Mouse (Mus musculus): ENCODE measurements around the gene Grip1. TPM values are rescaled to one million over a fixed set of nuclear protein-coding genes. Genes with fewer than 3 reads are reported as not detected.

Grip1 gene
- polyA plus RNA-seq, 1 experiment from 2014 or later, result 4.9 TPM

DNA sequence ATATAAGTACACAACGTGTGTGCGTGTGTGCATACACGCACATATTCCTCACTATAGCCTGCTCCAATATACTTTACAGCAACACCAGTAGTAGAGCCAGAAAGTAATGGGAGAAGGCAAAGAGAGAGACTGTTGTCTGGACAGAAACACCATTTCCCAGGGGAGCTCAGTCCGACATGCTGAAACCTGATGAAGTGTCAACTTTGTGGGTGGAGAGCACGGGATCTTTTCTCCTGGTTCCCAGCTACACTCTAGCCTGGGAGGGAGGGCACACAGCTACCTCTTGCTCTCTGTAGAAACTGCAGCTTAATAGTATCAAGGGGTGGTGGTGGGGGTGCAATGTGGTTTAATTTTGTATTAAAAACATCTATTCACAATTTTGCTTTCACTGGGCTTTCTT lies 143.2 kb downstream of the Grip1 start:
- 61% methylated on average over 5 of the region's 5 CpGs for WGBS (ENCODE audit: insufficient replicate concordance)
- H3K36me3 ChIP-seq (ENCODE audit: control insufficient read depth, insufficient read depth, low read length), result no peaks in the 10 kb centered on the region
- no peak overlapping the region for H3K4me2 ChIP-seq
- no peak overlapping the region for H3K9ac ChIP-seq (ENCODE audit: low read depth, low read length)
- H3K4me3 ChIP-seq (ENCODE audit: low read depth, low read length), result no peak overlapping the region
- no peak for ATAC-seq (replicated peaks; ENCODE audit: insufficient number of reproducible peaks, low FRiP score, low TSS enrichment)
- H3K27me3 ChIP-seq (ENCODE audit: control insufficient read depth, insufficient read depth, low read length), result no peaks in the 10 kb centered on the region
- no peak overlapping the region for H3K27ac ChIP-seq (ENCODE audit: low read depth, low read length)
- 0 out of 2 replicates have a peak, but pooled peaks cover 4% of the 10 kb centered on the region for H3K4me1 ChIP-seq (ENCODE audit: control insufficient read depth, insufficient read depth, low read length)
- H3K9me3 ChIP-seq (replicated peaks; ENCODE audit: control insufficient read depth, low read length), result no peaks in the 10 kb centered on the region

- Histone ChIP-seq H3K9me3 (replicated peaks; ENCODE audit: control insufficient read depth, low read length) (no peaks in the 10 kb centered on the region), H3K4me1 (ENCODE audit: control insufficient read depth, insufficient read depth, low read length) (no peaks in the 10 kb centered on the region), H3K4me2 (no peak overlapping the region), H3K27me3 (ENCODE audit: control insufficient read depth, insufficient read depth, low read length) (no peaks in the 10 kb centered on the region), H3K9ac (ENCODE audit: low read depth, low read length) (no peak overlapping the region), H3K27ac (ENCODE audit: low read depth, low read length) (no peak overlapping the region), H3K36me3 (ENCODE audit: control insufficient read depth, insufficient read depth, low read length) (no peaks in the 10 kb centered on the region), H3K4me3 (ENCODE audit: low read depth, low read length) (no peak overlapping the region)
- ATAC-seq (replicated peaks; ENCODE audit: insufficient number of reproducible peaks, low FRiP score, low TSS enrichment), result no peak
- WGBS (ENCODE audit: insufficient replicate concordance), result 80% methylated on average over 6 of the region's 6 CpGs
These were observed 153.9 kb downstream of the Grip1 start for GRCm38 (mm10) chr10:119607501-119607900.

- Histone ChIP-seq H3K27me3 (ENCODE audit: control insufficient read depth, insufficient read depth, low read length) (no peaks in the 10 kb centered on the region), H3K9me3 (replicated peaks; ENCODE audit: control insufficient read depth, low read length) (no peaks in the 10 kb centered on the region), H3K36me3 (ENCODE audit: control insufficient read depth, insufficient read depth, low read length) (no peaks in the 10 kb centered on the region), H3K4me1 (ENCODE audit: control insufficient read depth, insufficient read depth, low read length) (no peaks in the 10 kb centered on the region), H3K4me3 (ENCODE audit: low read depth, low read length) (no peak overlapping the region), H3K4me2 (no peak overlapping the region), H3K27ac (ENCODE audit: low read depth, low read length) (no peak overlapping the region), H3K9ac (ENCODE audit: low read depth, low read length) (no peak overlapping the region)
- no peak for ATAC-seq (replicated peaks; ENCODE audit: insufficient number of reproducible peaks, low FRiP score, low TSS enrichment)
- 71% methylated on average over 7 of the region's 7 CpGs for WGBS (ENCODE audit: insufficient replicate concordance)
These were observed 155.4 kb downstream of the Grip1 start for GRCm38 (mm10) chr10:119608998-119609397.

- Histone ChIP-seq H3K9ac (ENCODE audit: low read depth, low read length) (no peak overlapping the region), H3K4me2 (peak overlapping the region; percentile 30; the same call in 1 of the 2 replicates), H3K4me3 (ENCODE audit: low read depth, low read length) (no peak overlapping the region), H3K27me3 (ENCODE audit: control insufficient read depth, insufficient read depth, low read length) (no peaks in the 10 kb centered on the region), H3K4me1 (ENCODE audit: control insufficient read depth, insufficient read depth, low read length) (peaks cover 6% of the 10 kb centered on the region), H3K27ac (ENCODE audit: low read depth, low read length) (no peak overlapping the region), H3K36me3 (ENCODE audit: control insufficient read depth, insufficient read depth, low read length) (no peaks in the 10 kb centered on the region), H3K9me3 (replicated peaks; ENCODE audit: control insufficient read depth, low read length) (no peaks in the 10 kb centered on the region)
- no peak for ATAC-seq (replicated peaks; ENCODE audit: insufficient number of reproducible peaks, low FRiP score, low TSS enrichment)
- WGBS (ENCODE audit: insufficient replicate concordance), result 50% methylated on average over 9 of the region's 9 CpGs
These were observed 156.8 kb downstream of the Grip1 start for GRCm38 (mm10) chr10:119610279-119610895.

- Histone ChIP-seq H3K4me2 (no peak overlapping the region), H3K36me3 (ENCODE audit: control insufficient read depth, insufficient read depth, low read length) (no peaks in the 10 kb centered on the region), H3K9me3 (replicated peaks; ENCODE audit: control insufficient read depth, low read length) (no peaks in the 10 kb centered on the region), H3K4me1 (ENCODE audit: control insufficient read depth, insufficient read depth, low read length) (peaks cover 10% of the 10 kb centered on the region), H3K27ac (ENCODE audit: low read depth, low read length) (no peak overlapping the region), H3K9ac (ENCODE audit: low read depth, low read length) (no peak overlapping the region), H3K27me3 (ENCODE audit: control insufficient read depth, insufficient read depth, low read length) (no peaks in the 10 kb centered on the region), H3K4me3 (ENCODE audit: low read depth, low read length) (no peak overlapping the region)
- WGBS (ENCODE audit: insufficient replicate concordance), result 81% methylated on average over 5 of the region's 5 CpGs
- no peak for ATAC-seq (replicated peaks; ENCODE audit: insufficient number of reproducible peaks, low FRiP score, low TSS enrichment)
These were observed 158.4 kb downstream of the Grip1 start for GRCm38 (mm10) chr10:119612034-119612433.

GRCm38 (mm10) chr10:119614726-119615125 lies 161.1 kb downstream of the Grip1 start:
- Histone ChIP-seq H3K27ac (ENCODE audit: low read depth, low read length) (peak overlapping the region; percentile 24; the same call in 1 of the 2 replicates), H3K9me3 (replicated peaks; ENCODE audit: control insufficient read depth, low read length) (no peaks in the 10 kb centered on the region), H3K4me3 (ENCODE audit: low read depth, low read length) (no peak overlapping the region), H3K4me1 (ENCODE audit: control insufficient read depth, insufficient read depth, low read length) (peaks cover 10% of the 10 kb centered on the region), H3K36me3 (ENCODE audit: control insufficient read depth, insufficient read depth, low read length) (no peaks in the 10 kb centered on the region), H3K4me2 (peak overlapping the region; percentile 43), H3K9ac (ENCODE audit: low read depth, low read length) (no peak overlapping the region), H3K27me3 (ENCODE audit: control insufficient read depth, insufficient read depth, low read length) (no peaks in the 10 kb centered on the region)
- no peak for ATAC-seq (replicated peaks; ENCODE audit: insufficient number of reproducible peaks, low FRiP score, low TSS enrichment)
- 39% methylated on average over 7 of the region's 7 CpGs for WGBS (ENCODE audit: insufficient replicate concordance)

DNA sequence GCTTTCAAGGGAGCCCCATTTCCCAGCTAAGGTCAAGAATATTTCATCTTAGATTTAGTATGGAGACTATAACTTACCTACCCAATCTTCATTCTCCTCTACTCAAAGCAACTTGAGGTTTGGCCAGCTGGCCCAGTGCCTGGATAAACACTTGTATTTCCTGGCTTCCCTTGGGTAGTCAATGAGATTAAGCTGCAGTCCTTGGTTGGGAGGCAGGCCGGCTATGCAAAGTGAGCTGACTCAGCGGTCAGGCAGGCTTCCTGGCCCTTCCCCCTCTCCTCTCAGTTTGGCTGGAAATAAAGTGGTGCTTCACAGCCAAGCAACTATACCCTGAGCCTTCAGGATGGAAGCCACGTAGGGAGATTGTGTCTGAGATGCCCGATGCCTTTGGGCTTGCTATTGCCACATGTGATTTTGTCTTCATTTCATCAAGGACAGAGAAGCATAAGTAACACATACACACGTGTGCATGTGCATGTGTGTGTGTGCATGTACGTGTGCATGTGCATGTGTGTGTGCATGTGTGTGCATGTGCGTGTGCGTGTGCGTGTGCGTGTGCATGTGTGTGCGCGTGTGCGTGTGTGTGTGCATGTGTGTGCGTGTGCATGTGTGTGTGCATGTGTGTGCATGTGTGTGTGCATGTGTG lies 161.7 kb downstream of the Grip1 start:
- 66% methylated on average over 14 of the region's 14 CpGs for WGBS (ENCODE audit: insufficient replicate concordance)
- H3K36me3 ChIP-seq (ENCODE audit: control insufficient read depth, insufficient read depth, low read length), result no peaks in the 10 kb centered on the region
- peak overlapping the region; percentile 35; the same call in 1 of the 2 replicates for H3K27ac ChIP-seq (ENCODE audit: low read depth, low read length)
- H3K27me3 ChIP-seq (ENCODE audit: control insufficient read depth, insufficient read depth, low read length), result no peaks in the 10 kb centered on the region
- peak overlapping the region; percentile 43 for H3K4me2 ChIP-seq
- no peaks in the 10 kb centered on the region for H3K9me3 ChIP-seq (replicated peaks; ENCODE audit: control insufficient read depth, low read length)
- peak; percentile 78 for ATAC-seq (replicated peaks; ENCODE audit: insufficient number of reproducible peaks, low FRiP score, low TSS enrichment)
- no peak overlapping the region for H3K9ac ChIP-seq (ENCODE audit: low read depth, low read length)
- peaks cover 10% of the 10 kb centered on the region for H3K4me1 ChIP-seq (ENCODE audit: control insufficient read depth, insufficient read depth, low read length)
- H3K4me3 ChIP-seq (ENCODE audit: low read depth, low read length), result no peak overlapping the region

DNA sequence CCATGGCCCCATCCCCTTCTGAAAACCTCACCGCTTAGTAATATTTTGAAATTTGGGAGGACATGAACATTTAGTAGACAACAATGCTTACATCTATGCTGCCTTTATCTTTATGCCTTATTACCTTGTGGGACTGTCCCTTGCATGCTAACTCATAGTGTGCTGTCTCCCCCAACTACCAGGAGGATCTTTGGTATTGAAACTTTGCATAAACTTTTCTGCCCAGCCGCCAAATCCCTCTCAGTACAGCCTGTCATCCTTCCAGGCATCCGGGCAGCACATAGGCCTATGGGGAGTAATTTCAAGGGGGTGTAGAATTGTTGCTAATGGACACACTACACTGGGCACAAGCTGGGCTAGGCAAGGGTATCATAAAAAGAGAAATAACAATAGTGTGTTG lies 162.4 kb downstream of the Grip1 start:
- ATAC-seq (replicated peaks; ENCODE audit: insufficient number of reproducible peaks, low FRiP score, low TSS enrichment), result no peak
- H3K36me3 ChIP-seq (ENCODE audit: control insufficient read depth, insufficient read depth, low read length), result no peaks in the 10 kb centered on the region
- H3K27ac ChIP-seq (ENCODE audit: low read depth, low read length), result no peak overlapping the region
- no peaks in the 10 kb centered on the region for H3K9me3 ChIP-seq (replicated peaks; ENCODE audit: control insufficient read depth, low read length)
- H3K4me1 ChIP-seq (ENCODE audit: control insufficient read depth, insufficient read depth, low read length), result peaks cover 10% of the 10 kb centered on the region
- H3K4me2 ChIP-seq, result no peak overlapping the region
- H3K4me3 ChIP-seq (ENCODE audit: low read depth, low read length), result no peak overlapping the region
- WGBS (ENCODE audit: insufficient replicate concordance), result 73% methylated on average over 3 of the region's 3 CpGs
- H3K9ac ChIP-seq (ENCODE audit: low read depth, low read length), result no peak overlapping the region
- H3K27me3 ChIP-seq (ENCODE audit: control insufficient read depth, insufficient read depth, low read length), result no peaks in the 10 kb centered on the region

- WGBS (ENCODE audit: insufficient replicate concordance), result 40% methylated on average over 4 of the region's 4 CpGs
- Histone ChIP-seq H3K27me3 (ENCODE audit: control insufficient read depth, insufficient read depth, low read length) (no peaks in the 10 kb centered on the region), H3K9ac (ENCODE audit: low read depth, low read length) (no peak overlapping the region), H3K4me2 (no peak overlapping the region), H3K27ac (ENCODE audit: low read depth, low read length) (no peak overlapping the region), H3K36me3 (ENCODE audit: control insufficient read depth, insufficient read depth, low read length) (no peaks in the 10 kb centered on the region), H3K9me3 (replicated peaks; ENCODE audit: control insufficient read depth, low read length) (no peaks in the 10 kb centered on the region), H3K4me3 (ENCODE audit: low read depth, low read length) (no peak overlapping the region), H3K4me1 (ENCODE audit: control insufficient read depth, insufficient read depth, low read length) (peaks cover 6% of the 10 kb centered on the region; the same call in 1 of the 2 replicates)
- no peak; the same call in 1 of the 2 replicates for ATAC-seq (replicated peaks; ENCODE audit: insufficient number of reproducible peaks, low FRiP score, low TSS enrichment)
These were observed 175.0 kb downstream of the Grip1 start for GRCm38 (mm10) chr10:119628656-119629055.

Measured in heart, embryonic 11.5 days (tissue).